Mouse (Mus musculus) intestine, embryonic 14.5 days (tissue): ENCODE measurements around the gene Ms4a6c. TPM values are rescaled to one million over a fixed set of nuclear protein-coding genes. Genes with fewer than 3 reads are reported as not detected.
"Not testable (repeated sequence)": the region's sequence is repeated elsewhere in the genome, so short reads cannot be mapped to it uniquely, and the experiment has no call there.

ENCODE experiments used
- ATAC-seq: fragments of 200-750 bp; cut with Nextera tagmentation; replicated peaks from 2 replicates; pipeline ENCODE4 v1.8.0; 2017; ENCODE audit warnings: low read depth, moderate number of reproducible peaks, moderate TSS enrichment, moderate library complexity; ENCODE audit not compliant: low FRiP score, low TSS enrichment
- DNase-seq: peaks from one replicate; pipeline ENCODE4 v3.0.0-alpha.2; 2018; ENCODE audit warnings: low spot score
- H3K27ac ChIP-seq: fragments of 300-500 bp; sonication (generic); 2 replicates; pipeline ENCODE4 v1.5.1; 2014; ENCODE audit warnings: low read depth, mild to moderate bottlenecking, control low read depth
- H3K27me3 ChIP-seq: fragments of 300-500 bp; sonication (generic); replicated peaks from 2 replicates; pipeline ENCODE4 v1.6.1; 2014; ENCODE audit warnings: low read length, control low read depth; ENCODE audit not compliant: control insufficient read depth, insufficient read depth
- H3K36me3 ChIP-seq: fragments of 300-500 bp; sonication (generic); 2 replicates; pipeline ENCODE4 v1.6.1; 2014; ENCODE audit warnings: low read length, control low read depth; ENCODE audit not compliant: control insufficient read depth, insufficient read depth
- H3K4me1 ChIP-seq: fragments of 300-500 bp; sonication (generic); replicated peaks from 2 replicates; pipeline ENCODE4 v1.6.1; 2014; ENCODE audit warnings: low read length, control low read depth, mixed read lengths; ENCODE audit not compliant: control insufficient read depth, insufficient read depth
- H3K4me2 ChIP-seq: fragments of 300-500 bp; sonication (generic); 2 replicates; pipeline ENCODE4 v1.6.1; 2014; ENCODE audit warnings: low read length
- H3K4me3 ChIP-seq: fragments of 300-500 bp; sonication (generic); 2 replicates; pipeline ENCODE4 v1.5.1; 2014; ENCODE audit warnings: low read depth, low read length, control low read depth, mixed read lengths
- H3K9ac ChIP-seq: fragments of 300-500 bp; sonication (generic); 2 replicates; pipeline ENCODE4 v1.6.1; 2014; ENCODE audit warnings: mild to moderate bottlenecking, low read length
- H3K9me3 ChIP-seq: fragments of 300-500 bp; sonication (generic); 2 replicates; pipeline ENCODE4 v1.6.1; 2016; ENCODE audit warnings: low read length, control low read depth; ENCODE audit not compliant: control insufficient read depth
- WGBS: fragments of 180-500 bp; shearing (Covaris S2); extraction: QIAGEN DNeasy Blood & Tissue Kit; methylation state at CpG from one replicate; pipeline ENCODE4 v1.1.7; 2014; 5-methylcytosine and 5-hydroxymethylcytosine counted together
- polyA plus RNA-seq: library from polyadenylated mRNA; unstranded; fragments of >200 nt; fragmentation: Nextera tagmentation; extraction: Ambion mirVana; gene quantifications from 2 replicates; pipeline ENCODE4 v1.2.1, GENCODE M21; 2014

Ms4a6c gene
- polyA plus RNA-seq, 1 experiment from 2014 or later, result 10.7 TPM

GRCm38 (mm10) chr19:11492671-11493070 is 23.5 kb downstream of the Ms4a6c start:
- Histone ChIP-seq H3K9me3 (no peaks in the 10 kb centered on the region), H3K9ac (no peak overlapping the region), H3K4me2 (no peak overlapping the region), H3K4me1 (no peaks in the 10 kb centered on the region), H3K27me3 (no peaks in the 10 kb centered on the region), H3K4me3 (no peak overlapping the region), H3K36me3 (no peaks in the 10 kb centered on the region), H3K27ac (no peak overlapping the region)
- 91% methylated on average over 1 of the region's 1 CpGs for WGBS
- no peak for ATAC-seq
- no peak for DNase-seq

DNA sequence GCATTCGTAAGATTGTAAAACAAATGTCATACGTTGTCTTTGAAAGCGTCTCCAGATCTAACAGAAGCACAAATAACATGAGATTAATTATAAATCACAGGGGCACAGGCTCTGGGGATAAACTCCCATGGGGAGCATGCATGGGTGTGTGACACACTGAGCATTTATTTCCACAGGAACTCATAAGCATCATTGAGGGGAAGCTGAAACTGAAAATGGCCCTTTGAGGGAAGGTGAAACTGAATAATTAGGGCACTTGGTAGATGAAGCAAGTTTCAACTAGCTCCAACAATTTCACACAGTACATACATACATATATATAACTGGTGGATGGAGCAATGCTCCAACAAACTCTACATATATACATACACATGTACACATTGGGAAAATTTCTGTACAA is 25.4 kb downstream of the Ms4a6c start:
- no peak for ATAC-seq
- no peak for DNase-seq
- Histone ChIP-seq H3K4me2 (no peak overlapping the region), H3K36me3 (no peaks in the 10 kb centered on the region), H3K27ac (no peak overlapping the region), H3K9me3 (no peaks in the 10 kb centered on the region), H3K9ac (no peak overlapping the region), H3K4me1 (no peaks in the 10 kb centered on the region), H3K27me3 (no peaks in the 10 kb centered on the region), H3K4me3 (no peak overlapping the region)
- WGBS, result 42% methylated on average over 3 of the region's 3 CpGs

- ATAC-seq, result no peak
- H3K4me2 ChIP-seq, result no peak overlapping the region
- H3K36me3 ChIP-seq, result no peaks in the 10 kb centered on the region
- no peak overlapping the region for H3K4me3 ChIP-seq
- H3K9me3 ChIP-seq, result no peaks in the 10 kb centered on the region
- no peak overlapping the region for H3K27ac ChIP-seq
- WGBS, result 77% methylated on average over 6 of the region's 6 CpGs
- no peak for DNase-seq
- H3K9ac ChIP-seq, result no peak overlapping the region
- no peaks in the 10 kb centered on the region for H3K4me1 ChIP-seq
- no peaks in the 10 kb centered on the region for H3K27me3 ChIP-seq
Measured at GRCm38 (mm10) chr19:11496361-11496760, 27.2 kb downstream of the Ms4a6c start.

DNA sequence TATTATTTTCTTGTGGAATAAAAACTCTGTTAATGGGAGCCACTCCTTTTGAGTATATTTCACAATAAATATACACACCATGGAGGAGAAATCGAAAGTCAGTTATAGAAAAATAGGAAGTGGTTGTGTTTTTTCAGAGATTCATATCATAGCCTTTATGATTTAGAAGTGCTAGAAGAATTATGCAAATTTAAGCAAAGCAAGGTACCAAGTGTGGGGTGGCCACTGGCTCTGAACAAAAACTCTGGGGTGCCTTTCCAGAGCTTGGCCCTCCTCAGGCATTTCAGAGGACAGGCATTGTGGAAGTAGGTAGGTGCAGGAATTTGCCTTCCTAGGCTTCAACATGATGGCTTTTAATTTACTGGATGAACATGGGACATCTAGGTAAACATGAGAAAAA is 28.1 kb downstream of the Ms4a6c start:
- H3K27ac ChIP-seq, DNase-seq, H3K4me1 ChIP-seq, H3K4me2 ChIP-seq, H3K36me3 ChIP-seq, H3K9me3 ChIP-seq, H3K27me3 ChIP-seq, ATAC-seq, H3K9ac ChIP-seq, H3K4me3 ChIP-seq: not testable (repeated sequence)
- WGBS, result 73% methylated on average over 1 of the region's 1 CpGs

- Histone ChIP-seq H3K27ac (no peak overlapping the region), H3K36me3 (no peaks in the 10 kb centered on the region), H3K4me2 (no peak overlapping the region), H3K9me3 (no peaks in the 10 kb centered on the region), H3K27me3 (no peaks in the 10 kb centered on the region), H3K4me3 (no peak overlapping the region), H3K4me1 (no peaks in the 10 kb centered on the region), H3K9ac (no peak overlapping the region)
- ATAC-seq (no peak), DNase-seq (no peak)
- 94% methylated on average over 1 of the region's 1 CpGs for WGBS
Measured at GRCm38 (mm10) chr19:11500796-11501195, 31.6 kb downstream of the Ms4a6c start.

DNA sequence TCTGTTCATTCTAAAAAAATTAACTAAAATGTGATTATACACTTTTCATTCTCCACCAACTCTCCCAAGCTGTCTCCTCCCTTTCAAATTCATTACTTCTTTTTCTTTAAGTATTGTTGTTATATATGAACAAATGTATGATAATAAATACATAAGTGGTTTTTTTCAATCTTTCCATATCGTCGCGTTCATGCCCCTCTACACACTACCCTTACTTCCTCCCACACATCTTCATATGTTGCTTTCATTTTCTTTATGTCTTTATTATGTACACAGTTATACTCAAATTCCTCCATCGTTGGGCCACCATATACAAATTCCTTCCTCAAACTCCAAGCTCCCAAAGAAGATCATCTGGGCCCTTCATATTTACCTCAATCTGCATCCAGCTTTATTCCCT is 32.2 kb downstream of the Ms4a6c start:
- ATAC-seq (no peak), DNase-seq (no peak)
- H3K27me3 ChIP-seq, result no peaks in the 10 kb centered on the region
- no peak overlapping the region for H3K27ac ChIP-seq
- WGBS, result 87% methylated on average over 4 of the region's 4 CpGs
- H3K36me3 ChIP-seq, result no peaks in the 10 kb centered on the region
- no peaks in the 10 kb centered on the region for H3K4me1 ChIP-seq
- H3K9me3 ChIP-seq, result no peaks in the 10 kb centered on the region
- no peak overlapping the region for H3K4me2 ChIP-seq
- H3K4me3 ChIP-seq, result no peak overlapping the region
- no peak overlapping the region for H3K9ac ChIP-seq

GRCm38 (mm10) chr19:11504857-11505256 is 35.7 kb downstream of the Ms4a6c start:
- no peaks in the 10 kb centered on the region for H3K9me3 ChIP-seq
- no peak overlapping the region for H3K27ac ChIP-seq
- H3K4me1 ChIP-seq, result no peaks in the 10 kb centered on the region
- no peak for DNase-seq
- no peak for ATAC-seq
- WGBS, result 45% methylated on average over 1 of the region's 1 CpGs
- H3K27me3 ChIP-seq, result no peaks in the 10 kb centered on the region
- H3K4me2 ChIP-seq, result no peak overlapping the region
- no peak overlapping the region for H3K4me3 ChIP-seq
- H3K36me3 ChIP-seq, result no peaks in the 10 kb centered on the region
- no peak overlapping the region for H3K9ac ChIP-seq

DNA sequence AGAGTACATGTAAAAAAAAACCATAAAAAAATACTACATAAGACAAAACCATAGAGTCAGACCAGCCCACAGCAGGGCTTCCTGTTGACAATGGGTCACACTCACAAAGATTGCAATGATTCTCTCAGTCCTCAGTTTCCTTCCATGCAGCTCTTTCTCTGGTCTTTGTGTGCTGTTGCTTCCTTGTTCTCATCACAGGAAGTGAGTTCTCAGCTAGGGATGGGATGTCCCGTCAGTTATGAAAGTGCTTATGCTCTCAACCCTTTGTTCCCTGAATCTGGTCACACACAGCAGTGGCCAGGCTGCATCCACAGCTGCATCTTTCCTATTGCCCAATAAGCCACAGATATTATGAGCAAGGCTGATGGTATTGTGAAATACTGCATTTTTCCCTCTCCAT is 44.3 kb downstream of the Ms4a6c start:
- Histone ChIP-seq H3K9ac (no peak overlapping the region), H3K27ac (no peak overlapping the region), H3K4me2 (no peak overlapping the region), H3K4me1 (no peaks in the 10 kb centered on the region), H3K27me3 (no peaks in the 10 kb centered on the region), H3K4me3 (no peak overlapping the region), H3K36me3 (no peaks in the 10 kb centered on the region), H3K9me3 (no peaks in the 10 kb centered on the region)
- DNase-seq (no peak), ATAC-seq (no peak)
- 60% methylated on average over 1 of the region's 1 CpGs for WGBS

- Histone ChIP-seq H3K27me3 (no peaks in the 10 kb centered on the region), H3K36me3 (no peaks in the 10 kb centered on the region), H3K4me3 (no peak within 1 kb of the TSS), H3K27ac (no peak within 1 kb of the TSS), H3K4me2 (no peak within 1 kb of the TSS), H3K9me3 (no peaks in the 10 kb centered on the region), H3K9ac (no peak within 1 kb of the TSS), H3K4me1 (no peaks in the 10 kb centered on the region)
- ATAC-seq (no peak), DNase-seq (no peak)
Measured at GRCm38 (mm10) chr19:11516246-11516645, 47.1 kb downstream of the Ms4a6c start, which contains the start of gene Ms4a6b. Gene Ms4a6b, plus strand, starts transcription at chr19:11516512.
